Mouse (Mus musculus) brain, embryonic 14.5 days (tissue): ENCODE data around the gene Tmem106a.

Experiments used
- CTCF ChIP-seq: fragments of 200-500 bp; IDR thresholded peaks from 2 replicates; pipeline ENCODE4 v1.5.1; 2012; ENCODE audit warnings: inconsistent platforms, mild to moderate bottlenecking, moderate library complexity, borderline replicate concordance; ENCODE audit not compliant: insufficient read depth, insufficient read length; ENCODE audit errors: extremely low read depth
- POLR2A ChIP-seq: fragments of 200-500 bp; IDR thresholded peaks from 2 replicates; pipeline ENCODE4 v1.6.1; 2012; ENCODE audit warnings: mild to moderate bottlenecking, inconsistent platforms, borderline replicate concordance; ENCODE audit not compliant: poor library complexity, insufficient read depth, insufficient read length, severe bottlenecking; ENCODE audit errors: extremely low read depth

DNA sequence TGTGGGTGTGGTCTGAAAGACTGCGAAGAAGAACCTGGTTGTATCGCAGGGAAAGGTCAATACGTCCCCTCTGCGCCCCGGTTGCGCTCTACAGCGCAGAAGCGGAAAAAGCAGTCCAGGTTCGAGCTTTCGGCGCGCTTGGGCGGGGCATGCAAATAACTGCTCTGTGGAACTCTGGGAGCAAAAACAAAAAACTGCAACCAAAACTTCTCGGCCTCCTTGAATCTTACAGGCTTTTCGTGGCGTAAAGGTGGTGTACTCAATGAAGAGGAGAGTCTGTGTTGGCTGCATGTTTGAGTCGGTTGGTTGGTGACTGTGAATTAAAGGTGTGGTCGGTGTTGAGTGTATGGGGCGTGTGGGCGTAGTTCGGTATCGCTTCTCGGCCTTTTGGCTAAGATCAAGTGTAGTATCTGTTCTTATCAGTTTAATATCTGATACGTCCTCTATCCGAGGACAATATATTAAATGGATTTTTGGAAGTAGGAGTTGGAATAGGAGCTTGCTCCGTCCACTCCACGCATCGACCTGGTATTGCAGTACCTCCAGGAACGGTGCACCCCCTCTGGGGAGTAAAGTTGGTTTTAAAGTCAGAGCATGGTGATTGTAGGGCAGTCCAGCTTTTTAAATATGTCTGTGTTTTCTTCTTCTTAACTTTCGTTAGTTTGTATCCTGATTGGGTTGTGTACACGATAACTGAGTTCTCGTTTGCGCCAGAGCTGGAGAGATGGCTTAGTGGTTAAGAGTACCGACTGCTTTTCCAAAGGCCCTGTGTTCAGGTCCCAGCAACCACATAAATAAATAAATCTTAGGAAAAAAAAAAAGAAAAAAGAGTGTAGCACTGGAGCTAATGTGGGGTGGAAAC is 45.2 kb downstream of the Tmem106a start, which contains the start of gene Rdm1:
- TF ChIP-seq POLR2A = peak; percentile 61; the same call in 1 of the 2 replicates
- no peak for TF ChIP-seq CTCF
